Mouse (Mus musculus) embryonic facial prominence, embryonic 14.5 days (tissue): ENCODE measurements around the gene Pnmal1. TPM values are rescaled to one million over a fixed set of nuclear protein-coding genes. Genes with fewer than 3 reads are reported as not detected.
"Not testable (repeated sequence)": the region's sequence is repeated elsewhere in the genome, so short reads cannot be mapped to it uniquely, and the experiment has no call there.

Source experiments
- ATAC-seq: fragments of 200-750 bp; cut with Nextera tagmentation; 2 replicates; pipeline ENCODE4 v1.8.0; 2017; ENCODE audit warnings: low read depth, moderate number of reproducible peaks, moderate TSS enrichment
- DNase-seq: peaks from one replicate; pipeline ENCODE4 v3.0.0-alpha.2; 2015; ENCODE audit warnings: low spot score
- H3K27ac ChIP-seq: fragments of 300-500 bp; sonication (generic); replicated peaks from 2 replicates; pipeline ENCODE4 v1.5.1; 2014; ENCODE audit warnings: low read depth, mild to moderate bottlenecking, low read length, moderate library complexity
- H3K27me3 ChIP-seq: fragments of 300-500 bp; sonication (generic); replicated peaks from 2 replicates; pipeline ENCODE4 v1.6.1; 2014; ENCODE audit warnings: low read length; ENCODE audit not compliant: control insufficient read depth, insufficient read depth
- H3K36me3 ChIP-seq: fragments of 300-500 bp; sonication (generic); 2 replicates; pipeline ENCODE4 v1.6.1; 2014; ENCODE audit warnings: low read length, mixed read lengths; ENCODE audit not compliant: control insufficient read depth, insufficient read depth
- H3K4me1 ChIP-seq: fragments of 300-500 bp; sonication (generic); 2 replicates; pipeline ENCODE4 v1.6.1; 2014; ENCODE audit warnings: antibody characterized with exemption, low read length; ENCODE audit not compliant: control insufficient read depth, insufficient read depth
- H3K4me2 ChIP-seq: fragments of 300-500 bp; sonication (generic); 2 replicates; pipeline ENCODE4 v1.6.1; 2014; ENCODE audit warnings: low read depth, mild to moderate bottlenecking, low read length, moderate library complexity, mixed read lengths
- H3K4me3 ChIP-seq: fragments of 300-500 bp; sonication (generic); 2 replicates; pipeline ENCODE4 v1.5.1; 2014; ENCODE audit warnings: low read depth, mild to moderate bottlenecking, low read length
- H3K9ac ChIP-seq: fragments of 300-500 bp; sonication (generic); 2 replicates; pipeline ENCODE4 v1.6.1; 2014; ENCODE audit warnings: low read depth, mild to moderate bottlenecking, low read length, moderate library complexity, mixed read lengths
- H3K9me3 ChIP-seq: fragments of 300-500 bp; sonication (generic); 2 replicates; pipeline ENCODE4 v1.6.1; 2016; ENCODE audit warnings: low read length; ENCODE audit not compliant: control insufficient read depth
- WGBS: fragments of 180-500 bp; shearing (Covaris S2); extraction: QIAGEN DNeasy Blood & Tissue Kit; methylation state at CpG from one replicate; pipeline ENCODE4 v1.1.7; 2014; 5-methylcytosine and 5-hydroxymethylcytosine counted together
- polyA plus RNA-seq: library from polyadenylated mRNA; unstranded; fragments of >200 nt; fragmentation: Nextera tagmentation; extraction: Ambion mirVana; gene quantifications from 2 replicates; pipeline ENCODE4 v1.2.1, GENCODE M21; 2014

The Pnmal1 gene
- polyA plus RNA-seq, 1 experiment from 2014 or later, result 2.1 TPM

- H3K27ac ChIP-seq, result peak overlapping the region; percentile 41
- ATAC-seq (0 out of 2 replicates have a peak, but pooled peaks have one; percentile 1), DNase-seq (no peak)
- H3K4me1 ChIP-seq, result peaks cover 32% of the 10 kb centered on the region
- H3K9me3 ChIP-seq, result no peaks in the 10 kb centered on the region
- WGBS, result 9% methylated on average over 22 of the region's 22 CpGs
- peak overlapping the region; percentile 83 for H3K4me2 ChIP-seq
- peak overlapping the region; percentile 55 for H3K4me3 ChIP-seq
- H3K36me3 ChIP-seq, result no peaks in the 10 kb centered on the region
- H3K27me3 ChIP-seq, result peaks cover 50% of the 10 kb centered on the region
- H3K9ac ChIP-seq, result peak overlapping the region; percentile 57
These were observed 12.1 kb upstream of the Pnmal1 start for GRCm38 (mm10) chr7:16947349-16947895.

DNA sequence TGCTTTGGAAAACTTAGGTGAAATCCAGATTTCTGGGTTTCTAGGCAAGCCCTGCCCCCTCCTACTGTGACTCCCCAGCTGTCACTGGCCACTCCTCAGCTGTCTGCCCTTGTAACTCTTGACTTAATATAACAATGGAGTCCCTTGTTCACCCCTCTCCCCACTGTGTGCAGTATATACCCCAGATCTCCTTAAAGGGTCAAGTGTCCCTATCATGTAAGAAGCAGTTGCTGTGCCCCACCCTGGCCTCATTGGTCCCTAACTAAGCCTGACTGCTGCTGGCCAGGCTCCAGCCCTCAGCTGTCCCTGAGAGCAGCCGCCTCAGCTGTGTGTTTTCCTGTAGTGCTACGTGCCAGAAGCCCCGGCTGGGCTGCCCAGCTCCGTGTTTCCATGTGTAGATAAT lies 11.5 kb upstream of the Pnmal1 start:
- H3K27ac ChIP-seq, result peak overlapping the region; percentile 41
- no peaks in the 10 kb centered on the region for H3K36me3 ChIP-seq
- H3K27me3 ChIP-seq, result peaks cover 50% of the 10 kb centered on the region
- H3K4me3 ChIP-seq, result peak overlapping the region; percentile 55; the same call in 1 of the 2 replicates
- H3K9me3 ChIP-seq, result no peaks in the 10 kb centered on the region
- DNase-seq (peak; percentile 89), ATAC-seq (peak; percentile 70)
- peaks cover 32% of the 10 kb centered on the region for H3K4me1 ChIP-seq
- no peak overlapping the region for H3K9ac ChIP-seq
- whole genome bisulfite sequencing, result 3% methylated on average over 4 of the region's 4 CpGs
- peak overlapping the region; percentile 83 for H3K4me2 ChIP-seq

DNA sequence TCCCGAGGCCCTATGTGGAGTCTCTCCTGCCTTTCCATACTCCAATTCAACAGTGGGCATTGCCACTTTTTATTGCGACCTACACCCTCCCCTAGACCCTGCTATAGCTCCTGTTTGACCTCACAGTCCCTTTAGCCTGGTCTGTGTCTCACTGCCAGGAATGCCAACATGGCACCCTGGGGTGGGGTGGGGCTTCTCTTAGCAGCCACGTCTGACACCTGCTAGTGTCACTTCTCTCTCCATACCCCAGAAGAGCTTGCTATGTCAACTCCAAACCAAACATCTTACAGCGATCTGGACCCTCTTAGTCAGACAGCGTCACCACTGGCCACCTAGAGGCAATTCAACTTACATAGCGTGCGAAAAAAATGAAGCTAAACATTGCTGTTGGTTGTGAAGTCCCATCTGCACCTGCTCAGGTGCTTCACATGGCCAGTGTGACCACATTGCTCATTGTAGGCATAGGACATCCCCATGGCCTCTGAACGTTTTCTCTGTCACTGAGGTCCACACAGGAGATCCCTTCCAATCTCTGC lies 10.5 kb upstream of the Pnmal1 start:
- WGBS, result 58% methylated on average over 8 of the region's 8 CpGs
- no peaks in the 10 kb centered on the region for H3K36me3 ChIP-seq
- no peak for DNase-seq
- peaks cover 29% of the 10 kb centered on the region for H3K4me1 ChIP-seq
- no peak overlapping the region for H3K9ac ChIP-seq
- H3K27ac ChIP-seq, result peak overlapping the region; percentile 41
- ATAC-seq, result no peak
- H3K4me2 ChIP-seq, result peak overlapping the region; percentile 83; the same call in 1 of the 2 replicates
- no peaks in the 10 kb centered on the region for H3K9me3 ChIP-seq
- H3K27me3 ChIP-seq, result peaks cover 50% of the 10 kb centered on the region
- no peak overlapping the region for H3K4me3 ChIP-seq

- Histone ChIP-seq H3K4me3 (peak overlapping the region; percentile 20), H3K36me3 (no peaks in the 10 kb centered on the region), H3K4me1 (peaks cover 26% of the 10 kb centered on the region), H3K27ac (no peak overlapping the region), H3K9ac (peak overlapping the region; percentile 39; the same call in 1 of the 2 replicates), H3K4me2 (peak overlapping the region; percentile 53), H3K9me3 (0 out of 2 replicates have a peak, but pooled peaks cover 6% of the 10 kb centered on the region), H3K27me3 (peaks cover 45% of the 10 kb centered on the region)
- ATAC-seq (peak; percentile 56), DNase-seq (peak; percentile 78)
- 12% methylated on average over 29 of the region's 29 CpGs for WGBS
These were observed 9.3 kb upstream of the Pnmal1 start for GRCm38 (mm10) chr7:16949908-16950841.

DNA sequence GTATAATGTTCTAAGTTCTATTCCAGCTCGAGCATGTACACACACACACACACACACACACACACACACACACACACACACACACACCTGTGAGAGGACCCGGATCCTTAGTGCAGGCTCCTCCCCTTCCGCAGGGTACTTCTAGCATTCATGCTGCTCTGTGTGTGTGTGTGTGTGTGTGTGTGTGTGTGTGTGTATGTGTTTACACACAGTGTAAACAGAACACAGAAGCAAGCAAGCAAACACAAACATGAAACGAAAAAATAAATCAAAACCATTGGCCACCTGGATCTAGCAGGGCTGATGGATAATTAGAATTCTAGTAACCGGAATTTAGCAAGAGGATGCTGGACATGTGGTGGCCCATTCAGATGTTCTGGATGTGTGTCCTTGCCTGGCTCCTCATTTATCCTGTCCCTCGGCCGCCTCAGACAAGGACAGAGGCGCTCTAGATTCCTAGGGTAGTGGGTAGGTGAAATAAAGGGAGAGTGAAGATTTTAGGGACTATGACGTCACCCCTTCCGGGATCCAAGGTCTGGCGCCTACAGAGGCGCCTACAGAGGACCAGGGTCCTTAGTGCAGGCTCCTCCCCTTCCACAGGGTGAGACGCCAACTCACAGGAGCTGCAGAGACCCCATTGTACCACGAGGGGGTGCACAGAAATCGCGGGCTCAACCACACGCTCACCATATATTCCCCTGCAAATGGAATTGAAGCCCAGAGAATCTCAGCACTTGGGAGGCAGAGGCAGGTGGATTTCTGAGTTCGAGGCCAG lies 8.4 kb upstream of the Pnmal1 start:
- Histone ChIP-seq H3K4me2 (no peak overlapping the region), H3K36me3 (no peaks in the 10 kb centered on the region), H3K9ac (no peak overlapping the region), H3K27ac (no peak overlapping the region), H3K27me3 (peaks cover 36% of the 10 kb centered on the region), H3K4me3 (no peak overlapping the region), H3K9me3 (0 out of 2 replicates have a peak, but pooled peaks cover 7% of the 10 kb centered on the region), H3K4me1 (peaks cover 21% of the 10 kb centered on the region)
- 31% methylated on average over 18 of the region's 18 CpGs for WGBS
- ATAC-seq, result peak; percentile 76
- DNase-seq, result peak; percentile 83

GRCm38 (mm10) chr7:16953776-16954175 lies 5.7 kb upstream of the Pnmal1 start:
- not testable (repeated sequence) for DNase-seq, H3K4me3 ChIP-seq, H3K4me2 ChIP-seq, H3K4me1 ChIP-seq, H3K27ac ChIP-seq, H3K27me3 ChIP-seq, H3K36me3 ChIP-seq, H3K9me3 ChIP-seq, ATAC-seq, H3K9ac ChIP-seq
- WGBS, result 71% methylated on average over 2 of the region's 2 CpGs

- Histone ChIP-seq H3K27ac (no peak overlapping the region), H3K4me1 (peaks cover 5% of the 10 kb centered on the region), H3K27me3 (no peaks in the 10 kb centered on the region), H3K4me3 (no peak overlapping the region), H3K4me2 (no peak overlapping the region), H3K36me3 (no peaks in the 10 kb centered on the region), H3K9me3 (0 out of 2 replicates have a peak, but pooled peaks cover 7% of the 10 kb centered on the region), H3K9ac (no peak overlapping the region)
- ATAC-seq, result no peak
- 66% methylated on average over 4 of the region's 4 CpGs for WGBS
- DNase-seq, result peak; percentile 73
These were observed 3.8 kb upstream of the Pnmal1 start for GRCm38 (mm10) chr7:16955712-16956111.
